24 mouse cellular contexts compared by ENCODE assay signal in genomic region chr1:66000398-66000797, GRCm38 (mm10).
"Had no signal": no experiment of that assay in that cellular context is flagged by ENCODE, and none has a peak within 500 bp of the region (broad histone marks: within the 10 kb centered on the region; RNA-seq: fewer than 3 reads in every experiment).

No protein-coding gene starts in this region.

- H3K36me3 ChIP-seq: heart, embryonic 13.5 days; heart, embryonic 15.5 days; hindbrain, embryonic 13.5 days; hindbrain, embryonic 15.5 days; limb, embryonic 13.5 days; limb, embryonic 15.5 days; liver, embryonic 12.5 days had no signal

- H3K9me3 ChIP-seq: heart, embryonic 15.5 days; hindbrain, embryonic 13.5 days; hindbrain, embryonic 15.5 days; limb, embryonic 13.5 days; limb, embryonic 15.5 days had no signal

- ATAC-seq: hindbrain, postnatal 0 days; intestine, embryonic 16.5 days; liver, embryonic 12.5 days had no signal

- H3K27ac ChIP-seq: heart, adult 2 months; heart, embryonic 13.5 days; heart, embryonic 15.5 days; hindbrain, embryonic 13.5 days; hindbrain, embryonic 15.5 days; hindbrain, postnatal 0 days; limb, embryonic 13.5 days; limb, embryonic 15.5 days; liver, embryonic 12.5 days; liver, embryonic 14.5 days had no signal

- H3K4me3 ChIP-seq: heart, adult 2 months; heart, embryonic 13.5 days; heart, embryonic 15.5 days; hindbrain, embryonic 13.5 days; hindbrain, embryonic 15.5 days; limb, embryonic 13.5 days; limb, embryonic 15.5 days; liver, embryonic 12.5 days had no signal

- H3K9ac ChIP-seq: heart, embryonic 13.5 days; heart, embryonic 15.5 days; hindbrain, embryonic 13.5 days; hindbrain, embryonic 15.5 days; limb, embryonic 13.5 days; limb, embryonic 15.5 days; liver, embryonic 12.5 days; liver, embryonic 14.5 days had no signal

- DNase-seq: gastrocnemius, postnatal 14 days; gastrocnemius, postnatal 36 days; heart, adult 11 months; heart, adult 2 months; heart, postnatal 14 days; heart, postnatal 36 days; kidney, adult 11 months; kidney, adult 8-10 months; kidney, postnatal 10 days; kidney, postnatal 25 days; layer of hippocampus, adult 9-11 months; layer of hippocampus, postnatal 36 days; left cerebral cortex, postnatal 4 days had no signal

- H3K4me2 ChIP-seq: heart, embryonic 11.5 days; heart, embryonic 13.5 days; heart, embryonic 15.5 days; hindbrain, embryonic 13.5 days; hindbrain, embryonic 15.5 days; limb, embryonic 13.5 days; limb, embryonic 15.5 days; liver, embryonic 12.5 days had no signal

- H3K27me3 ChIP-seq: heart, embryonic 13.5 days; heart, embryonic 15.5 days; hindbrain, embryonic 13.5 days; hindbrain, embryonic 15.5 days; limb, embryonic 15.5 days; liver, embryonic 12.5 days had no signal

- H3K4me1 ChIP-seq: heart, embryonic 13.5 days; heart, embryonic 15.5 days; hindbrain, embryonic 15.5 days; liver, embryonic 12.5 days had no signal
